Mouse (Mus musculus) cortical plate, adult 2 months (tissue): Measurements from ENCODE around the gene Myoc.
"Not testable (repeated sequence)": the region's sequence is repeated elsewhere in the genome, so short reads cannot be mapped to it uniquely, and the experiment has no call there.

Experiments used
- CTCF ChIP-seq: fragments of 200-500 bp; IDR thresholded peaks from 2 replicates; pipeline ENCODE4 v1.5.1; 2011; ENCODE audit warnings: mild to moderate bottlenecking, control low read depth, low read length; ENCODE audit not compliant: insufficient read depth; ENCODE audit errors: extremely low read depth
- POLR2A ChIP-seq: fragments of 200-500 bp; IDR thresholded peaks from 2 replicates; pipeline ENCODE4 v1.6.1; 2011; ENCODE audit warnings: mild to moderate bottlenecking, low read length, control low read depth; ENCODE audit not compliant: insufficient read depth; ENCODE audit errors: extremely low read depth

GRCm38 (mm10) chr1:162627821-162628220, 11.1 kb upstream of the Myoc start:
- TF ChIP-seq CTCF, POLR2A: not testable (repeated sequence)
